Mouse (Mus musculus): ENCODE data around the gene Sec24c.

- peak; percentile 86 for TF ChIP-seq CTCF (IDR thresholded peaks at IDR 0.05)
- TF ChIP-seq POLR2A (IDR thresholded peaks at IDR 0.05; ENCODE audit: insufficient read depth, low read depth, low read length): no peak
- 0 out of 2 replicates have a peak, but pooled peaks have one; percentile 48 for TF ChIP-seq EP300 (IDR thresholded peaks at IDR 0.05; ENCODE audit: insufficient read depth, low read depth, low read length)
Measured at GRCm38 (mm10) chr14:20737306-20737705, 63.2 kb downstream of the Sec24c start.
